Mouse (Mus musculus) stomach, embryonic 14.5 days (tissue): ENCODE data around the gene Mettl9. TPM values are rescaled to one million over a fixed set of nuclear protein-coding genes. Genes with fewer than 3 reads are reported as not detected.

Experiments
- ATAC-seq: fragments of 200-750 bp; cut with Nextera tagmentation; 2 replicates; pipeline ENCODE4 v1.8.0; 2017; ENCODE audit warnings: low read depth, moderate TSS enrichment; ENCODE audit not compliant: insufficient number of reproducible peaks, insufficient read depth, low FRiP score
- H3K27ac ChIP-seq: fragments of 300-500 bp; sonication (generic); 2 replicates; pipeline ENCODE4 v1.5.1; 2014; ENCODE audit warnings: mild to moderate bottlenecking, low read length, moderate library complexity, mixed read lengths
- H3K27me3 ChIP-seq: fragments of 300-500 bp; sonication (generic); 2 replicates; pipeline ENCODE4 v1.6.1; 2014; ENCODE audit warnings: low read length, control low read depth, mixed read lengths; ENCODE audit not compliant: control insufficient read depth, insufficient read depth
- H3K36me3 ChIP-seq: fragments of 300-500 bp; sonication (generic); 2 replicates; pipeline ENCODE4 v1.6.1; 2014; ENCODE audit warnings: mild to moderate bottlenecking, control low read depth, low read length, moderate library complexity, mixed read lengths; ENCODE audit not compliant: control insufficient read depth, insufficient read depth
- H3K4me1 ChIP-seq: fragments of 300-500 bp; sonication (generic); 2 replicates; pipeline ENCODE4 v1.6.1; 2014; ENCODE audit warnings: low read length, control low read depth, mixed read lengths; ENCODE audit not compliant: control insufficient read depth, insufficient read depth
- H3K4me2 ChIP-seq: fragments of 300-500 bp; sonication (generic); replicated peaks from 2 replicates; pipeline ENCODE4 v1.6.1; 2014; ENCODE audit warnings: low read depth, low read length, control low read depth
- H3K4me3 ChIP-seq: fragments of 300-500 bp; sonication (generic); 2 replicates; pipeline ENCODE4 v1.5.1; 2014; ENCODE audit warnings: low read depth, low read length, control low read depth
- H3K9ac ChIP-seq: fragments of 300-500 bp; sonication (generic); replicated peaks from 2 replicates; pipeline ENCODE4 v1.6.1; 2014; ENCODE audit warnings: low read depth, mild to moderate bottlenecking, control low read depth, low read length, moderate library complexity, mixed read lengths
- H3K9me3 ChIP-seq: fragments of 300-500 bp; sonication (generic); 2 replicates; pipeline ENCODE4 v1.6.1; 2016; ENCODE audit warnings: low read depth, low read length, control low read depth; ENCODE audit not compliant: control insufficient read depth
- WGBS: fragments of 180-500 bp; shearing (Covaris S2); extraction: QIAGEN DNeasy Blood & Tissue Kit; methylation state at CpG from one replicate; pipeline ENCODE4 v1.1.7; 2014; 5-methylcytosine and 5-hydroxymethylcytosine counted together
- polyA plus RNA-seq: library from polyadenylated mRNA; unstranded; fragments of >200 nt; fragmentation: Nextera tagmentation; extraction: Ambion mirVana; gene quantifications from 2 replicates; pipeline ENCODE4 v1.2.1, GENCODE M21; 2014

Mettl9 gene
- polyA plus RNA-seq, 1 experiment from 2014 or later = 163 TPM

- ATAC-seq = no peak
- no peak overlapping the region for H3K4me2 ChIP-seq
- no peaks in the 10 kb centered on the region for H3K9me3 ChIP-seq
- no peak overlapping the region for H3K4me3 ChIP-seq
- no peaks in the 10 kb centered on the region; the same call in 1 of the 2 replicates for H3K4me1 ChIP-seq
- WGBS = 89% methylated on average over 4 of the region's 4 CpGs
- no peak overlapping the region for H3K27ac ChIP-seq
- no peak overlapping the region for H3K9ac ChIP-seq
- H3K36me3 ChIP-seq = peaks cover 53% of the 10 kb centered on the region
- H3K27me3 ChIP-seq = no peaks in the 10 kb centered on the region
Measured at GRCm38 (mm10) chr7:121053071-121053470, 18.8 kb downstream of the Mettl9 start.

DNA sequence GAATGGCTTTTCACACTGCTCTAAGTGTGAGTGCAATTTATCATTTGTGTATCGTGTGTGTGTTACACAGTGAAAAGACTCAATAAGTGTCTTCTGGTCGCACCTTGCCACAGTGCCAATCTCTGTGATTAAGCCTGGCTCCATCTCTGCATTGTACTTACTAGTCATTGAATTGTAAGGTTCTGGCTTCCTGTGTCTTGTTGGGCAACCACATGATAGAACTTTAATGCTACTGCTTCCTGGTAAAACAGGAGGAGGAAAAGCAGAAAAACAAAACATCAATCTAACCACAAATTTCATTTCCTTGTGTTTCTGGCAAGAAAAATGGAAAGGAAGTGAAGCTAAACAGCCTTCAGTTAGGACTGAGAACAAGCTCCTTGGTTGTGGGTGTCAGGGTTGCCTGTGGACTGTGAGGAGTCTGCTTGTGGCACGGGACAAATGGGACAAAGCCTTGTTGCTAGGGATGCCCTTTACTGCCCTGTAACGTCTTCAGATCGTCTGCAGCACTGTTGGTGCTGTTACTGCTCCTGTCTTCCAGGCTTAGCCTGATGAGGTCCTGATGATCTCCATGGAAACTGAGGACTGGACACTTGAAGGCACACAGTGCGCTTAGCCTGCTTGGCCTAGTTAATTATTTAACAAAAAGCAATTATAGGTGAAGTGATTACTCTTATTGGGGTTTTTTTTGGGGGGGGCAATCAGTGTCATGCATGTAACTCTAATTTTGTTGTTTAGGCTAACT lies 25.4 kb downstream of the Mettl9 start:
- Histone ChIP-seq H3K4me1 (no peaks in the 10 kb centered on the region), H3K4me3 (no peak overlapping the region), H3K27me3 (no peaks in the 10 kb centered on the region), H3K9me3 (no peaks in the 10 kb centered on the region), H3K36me3 (peaks cover 27% of the 10 kb centered on the region), H3K9ac (no peak overlapping the region), H3K27ac (no peak overlapping the region), H3K4me2 (no peak overlapping the region)
- WGBS = 68% methylated on average over 6 of the region's 6 CpGs
- ATAC-seq = no peak

DNA sequence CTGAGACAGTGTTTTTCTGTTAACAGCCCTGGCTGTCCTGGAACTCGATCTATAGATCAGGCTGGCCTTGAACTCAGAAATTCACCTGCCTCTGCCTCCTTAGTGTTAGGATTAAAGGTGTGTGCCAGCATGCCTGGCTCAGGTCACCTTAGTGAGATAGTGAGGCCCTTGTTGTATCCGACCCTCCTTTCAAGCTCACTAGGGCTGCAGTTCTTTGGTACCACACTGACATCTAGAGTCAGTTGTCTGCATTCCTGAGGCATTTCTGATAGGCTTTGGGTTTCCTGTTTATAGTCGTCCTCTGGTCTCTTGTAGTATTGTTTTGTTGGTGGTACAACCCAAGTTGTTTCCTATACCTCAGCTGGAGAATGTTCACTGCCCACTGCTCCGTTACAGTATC lies 30.1 kb downstream of the Mettl9 start:
- H3K4me1 ChIP-seq = no peaks in the 10 kb centered on the region
- H3K9me3 ChIP-seq = no peaks in the 10 kb centered on the region
- H3K27me3 ChIP-seq = no peaks in the 10 kb centered on the region
- H3K4me3 ChIP-seq = no peak overlapping the region
- no peak for ATAC-seq
- no peak overlapping the region for H3K9ac ChIP-seq
- H3K36me3 ChIP-seq = peaks cover 16% of the 10 kb centered on the region
- no peak overlapping the region for H3K4me2 ChIP-seq
- no peak overlapping the region for H3K27ac ChIP-seq
- WGBS = 56% methylated on average over 4 of the region's 4 CpGs

- H3K4me1 ChIP-seq = no peaks in the 10 kb centered on the region
- no peak overlapping the region for H3K9ac ChIP-seq
- no peaks in the 10 kb centered on the region for H3K9me3 ChIP-seq
- WGBS = 85% methylated on average over 4 of the region's 4 CpGs
- no peak overlapping the region for H3K4me3 ChIP-seq
- no peak overlapping the region for H3K27ac ChIP-seq
- H3K36me3 ChIP-seq = peaks cover 33% of the 10 kb centered on the region
- H3K27me3 ChIP-seq = no peaks in the 10 kb centered on the region
- H3K4me2 ChIP-seq = no peak overlapping the region
- no peak for ATAC-seq
Measured at GRCm38 (mm10) chr7:121071276-121071675, 37.0 kb downstream of the Mettl9 start.

GRCm38 (mm10) chr7:121072506-121072905 lies 38.3 kb downstream of the Mettl9 start:
- WGBS = 74% methylated on average over 5 of the region's 5 CpGs
- Histone ChIP-seq H3K4me1 (no peaks in the 10 kb centered on the region), H3K4me3 (no peak overlapping the region), H3K9ac (no peak overlapping the region), H3K36me3 (peaks cover 41% of the 10 kb centered on the region), H3K27me3 (no peaks in the 10 kb centered on the region), H3K9me3 (no peaks in the 10 kb centered on the region), H3K4me2 (no peak overlapping the region), H3K27ac (no peak overlapping the region)
- ATAC-seq = no peak

DNA sequence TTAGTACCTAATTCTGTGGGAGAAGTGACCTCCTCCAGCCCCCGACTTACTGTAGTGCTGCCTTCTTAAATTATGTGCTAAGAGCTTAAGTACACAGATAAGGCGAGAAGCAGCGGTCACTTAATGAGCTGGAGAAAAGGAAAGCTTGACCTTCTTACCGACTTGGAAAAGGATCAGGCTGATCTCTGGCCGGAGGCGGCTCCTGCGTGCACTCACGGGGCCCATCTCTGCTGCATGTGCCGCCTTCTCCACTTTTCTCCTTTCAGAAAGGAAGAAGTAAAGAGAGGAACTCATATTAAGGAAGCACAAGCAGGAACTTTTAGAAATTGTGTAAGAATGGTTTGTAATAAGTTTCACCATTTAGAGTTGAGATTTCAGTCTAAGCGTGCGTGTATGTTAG lies 40.0 kb downstream of the Mettl9 start, which contains the start of gene Igsf6:
TSS of gene Igsf6 (minus strand) at position 292 of the 400 bp plus-strand sequence.
- Histone ChIP-seq H3K4me3 (no peak within 1 kb of the TSS), H3K4me1 (no peaks in the 10 kb centered on the region), H3K27ac (no peak within 1 kb of the TSS), H3K9me3 (no peaks in the 10 kb centered on the region), H3K4me2 (no peak within 1 kb of the TSS), H3K36me3 (peaks cover 40% of the 10 kb centered on the region), H3K9ac (no peak within 1 kb of the TSS), H3K27me3 (no peaks in the 10 kb centered on the region)
- WGBS = 58% methylated on average over 11 of the region's 11 CpGs
- ATAC-seq = no peak

- no peak for ATAC-seq
- Histone ChIP-seq H3K36me3 (peaks cover 40% of the 10 kb centered on the region), H3K27me3 (no peaks in the 10 kb centered on the region), H3K27ac (no peak overlapping the region), H3K9me3 (no peaks in the 10 kb centered on the region), H3K4me1 (no peaks in the 10 kb centered on the region), H3K9ac (no peak overlapping the region), H3K4me3 (no peak overlapping the region), H3K4me2 (no peak overlapping the region)
- WGBS = 82% methylated on average over 6 of the region's 6 CpGs
Measured at GRCm38 (mm10) chr7:121074801-121075400, 40.7 kb downstream of the Mettl9 start.

- no peak overlapping the region for H3K27ac ChIP-seq
- peaks cover 37% of the 10 kb centered on the region for H3K36me3 ChIP-seq
- no peak overlapping the region for H3K4me3 ChIP-seq
- H3K9ac ChIP-seq = no peak overlapping the region
- 81% methylated on average over 5 of the region's 5 CpGs for WGBS
- no peaks in the 10 kb centered on the region for H3K4me1 ChIP-seq
- no peaks in the 10 kb centered on the region for H3K9me3 ChIP-seq
- no peak overlapping the region for H3K4me2 ChIP-seq
- no peak for ATAC-seq
- no peaks in the 10 kb centered on the region for H3K27me3 ChIP-seq
Measured at GRCm38 (mm10) chr7:121075416-121075815, 41.2 kb downstream of the Mettl9 start.
